ENCODE assay signal across 18 mouse cellular contexts in genomic region chr1:177729043-177730024, GRCm38 (mm10). TPM values are rescaled to one million over a fixed set of nuclear protein-coding genes. Genes with fewer than 3 reads are reported as not detected.
DNase-seq lines count a peak whose midpoint lies in the region; ATAC-seq and TF ChIP-seq lines count a peak whose summit lies in the region.
"Had no signal": no experiment of that assay in that cellular context is flagged by ENCODE, and none has a peak within 500 bp of the region (broad histone marks: within the 10 kb centered on the region; RNA-seq: fewer than 3 reads in every experiment).

TSS of gene 1700016C15Rik (plus strand) at chr1:177729814.

- peak; percentile 63 for ATAC-seq in midbrain, embryonic 11.5 days (ENCODE audit: low FRiP score)
- ATAC-seq in midbrain, postnatal 0 days (ENCODE audit: low FRiP score): no peak
- peak; percentile 32; the same call in 1 of the 2 replicates for ATAC-seq in embryonic facial prominence, embryonic 13.5 days (ENCODE audit: insufficient number of reproducible peaks, insufficient read depth, low FRiP score, low TSS enrichment, low read depth)
- ATAC-seq in stomach, embryonic 16.5 days (ENCODE audit: insufficient read depth, low FRiP score): peak; percentile 79

- WGBS in midbrain, embryonic 11.5 days: 30% methylated on average over 11 of the region's 11 CpGs
- 24% methylated on average over 11 of the region's 11 CpGs for WGBS in midbrain, postnatal 0 days
- 58% methylated on average over 11 of the region's 11 CpGs for WGBS in embryonic facial prominence, embryonic 13.5 days
- 59% methylated on average over 11 of the region's 11 CpGs for WGBS in stomach, embryonic 16.5 days

- H3K4me2 ChIP-seq in midbrain, embryonic 11.5 days: no peak within 1 kb of the TSS
- H3K4me2 ChIP-seq in midbrain, postnatal 0 days (ENCODE audit: low read depth, low read length, poor library complexity, severe bottlenecking): no peak within 1 kb of the TSS
- H3K4me2 ChIP-seq in embryonic facial prominence, embryonic 13.5 days: no peak within 1 kb of the TSS
- 0 out of 2 replicates have a peak within 1 kb of the TSS, but pooled peaks have one; percentile 2 for H3K4me2 ChIP-seq in stomach, embryonic 16.5 days (ENCODE audit: low read depth, low read length)
- H3K4me2 ChIP-seq: heart, embryonic 13.5 days; hindbrain, embryonic 13.5 days; limb, embryonic 15.5 days had no signal

- no peak for TF ChIP-seq CTCF in midbrain, postnatal 0 days (IDR thresholded peaks at IDR 0.05)

- H3K9me3 ChIP-seq in midbrain, embryonic 11.5 days (ENCODE audit: control insufficient read depth, low read length): peaks cover 5% of the 10 kb centered on the region; the same call in 1 of the 2 replicates
- H3K9me3 ChIP-seq in midbrain, postnatal 0 days (ENCODE audit: low read length): no peaks in the 10 kb centered on the region
- no peaks in the 10 kb centered on the region; the same call in 1 of the 2 replicates for H3K9me3 ChIP-seq in embryonic facial prominence, embryonic 13.5 days
- no peaks in the 10 kb centered on the region for H3K9me3 ChIP-seq in stomach, embryonic 16.5 days (replicated peaks; ENCODE audit: control insufficient read depth, low read length)
- H3K9me3 ChIP-seq: limb, embryonic 15.5 days had no signal

- no peaks in the 10 kb centered on the region for H3K36me3 ChIP-seq in midbrain, embryonic 11.5 days (ENCODE audit: control insufficient read depth, insufficient read depth, low read length)
- H3K36me3 ChIP-seq in midbrain, postnatal 0 days (ENCODE audit: insufficient read depth, low read length): no peaks in the 10 kb centered on the region
- H3K36me3 ChIP-seq in embryonic facial prominence, embryonic 13.5 days: no peaks in the 10 kb centered on the region
- no peaks in the 10 kb centered on the region for H3K36me3 ChIP-seq in stomach, embryonic 16.5 days (ENCODE audit: control insufficient read depth, insufficient read depth, low read length)
- H3K36me3 ChIP-seq: heart, embryonic 13.5 days; hindbrain, embryonic 13.5 days; limb, embryonic 15.5 days had no signal

- no peak within 1 kb of the TSS for H3K27ac ChIP-seq in midbrain, embryonic 11.5 days (ENCODE audit: low read depth, low read length)
- no peak within 1 kb of the TSS for H3K27ac ChIP-seq in midbrain, postnatal 0 days (ENCODE audit: low read depth, low read length)
- peak within 1 kb of the TSS; percentile 33; the same call in 1 of the 2 replicates for H3K27ac ChIP-seq in embryonic facial prominence, embryonic 13.5 days
- H3K27ac ChIP-seq in stomach, embryonic 16.5 days (ENCODE audit: low read length): peak within 1 kb of the TSS; percentile 95
- H3K27ac ChIP-seq: heart, embryonic 13.5 days; hindbrain, embryonic 13.5 days; kidney, postnatal 0 days; limb, embryonic 15.5 days had no signal

- DNase-seq in midbrain, embryonic 11.5 days (ENCODE audit: low spot score, missing footprints): peak; percentile 87
- DNase-seq in midbrain, postnatal 0 days (ENCODE audit: low spot score): no peak
- DNase-seq in lung, postnatal 25 days (ENCODE audit: low spot score): peak; percentile 71
- no peak for DNase-seq in right cerebral cortex, postnatal 10 days (ENCODE audit: low spot score in 2 of 2)
- DNase-seq in gastrocnemius, postnatal 25 days: no peak
- no peak for DNase-seq in layer of hippocampus, adult 8-10 months (ENCODE audit: low spot score in 2 of 2)
- DNase-seq: cerebellum, adult 9-10 months; layer of hippocampus, postnatal 36 days; thymus, postnatal 14 days had no signal

- H3K27me3 ChIP-seq in midbrain, embryonic 11.5 days (ENCODE audit: control insufficient read depth, insufficient read depth, low read length): no peaks in the 10 kb centered on the region
- no peaks in the 10 kb centered on the region for H3K27me3 ChIP-seq in midbrain, postnatal 0 days (ENCODE audit: insufficient read depth, low read length)
- no peaks in the 10 kb centered on the region for H3K27me3 ChIP-seq in embryonic facial prominence, embryonic 13.5 days
- no peaks in the 10 kb centered on the region for H3K27me3 ChIP-seq in stomach, embryonic 16.5 days (ENCODE audit: control insufficient read depth, insufficient read depth, low read length)
- H3K27me3 ChIP-seq: heart, embryonic 13.5 days; hindbrain, embryonic 13.5 days; limb, embryonic 15.5 days had no signal

- peaks cover 3% of the 10 kb centered on the region; the same call in 1 of the 2 replicates for H3K4me1 ChIP-seq in midbrain, embryonic 11.5 days (ENCODE audit: control insufficient read depth, insufficient read depth, low read length)
- H3K4me1 ChIP-seq in midbrain, postnatal 0 days (ENCODE audit: insufficient read depth, low read length): no peaks in the 10 kb centered on the region
- 0 out of 2 replicates have a peak, but pooled peaks cover 2% of the 10 kb centered on the region for H3K4me1 ChIP-seq in embryonic facial prominence, embryonic 13.5 days
- no peaks in the 10 kb centered on the region for H3K4me1 ChIP-seq in stomach, embryonic 16.5 days (ENCODE audit: control insufficient read depth, insufficient read depth, low read length)
- H3K4me1 ChIP-seq: hindbrain, embryonic 13.5 days; limb, embryonic 15.5 days had no signal

- no peak within 1 kb of the TSS for H3K4me3 ChIP-seq in midbrain, embryonic 11.5 days (ENCODE audit: low read depth, low read length)
- no peak within 1 kb of the TSS for H3K4me3 ChIP-seq in midbrain, postnatal 0 days (ENCODE audit: low read depth, low read length)
- H3K4me3 ChIP-seq in embryonic facial prominence, embryonic 13.5 days: no peak within 1 kb of the TSS
- H3K4me3 ChIP-seq in stomach, embryonic 16.5 days (replicated peaks; ENCODE audit: low read length): no peak within 1 kb of the TSS
- H3K4me3 ChIP-seq: erythroblast, embryonic 14.5 days; heart, embryonic 13.5 days; hindbrain, embryonic 13.5 days; limb, embryonic 15.5 days had no signal

- no peak within 1 kb of the TSS for H3K9ac ChIP-seq in midbrain, embryonic 11.5 days (ENCODE audit: low read length)
- no peak within 1 kb of the TSS for H3K9ac ChIP-seq in midbrain, postnatal 0 days (replicated peaks; ENCODE audit: low read length, poor library complexity, severe bottlenecking)
- no peak within 1 kb of the TSS for H3K9ac ChIP-seq in embryonic facial prominence, embryonic 13.5 days
- peak within 1 kb of the TSS; percentile 46; the same call in 1 of the 2 replicates for H3K9ac ChIP-seq in stomach, embryonic 16.5 days (ENCODE audit: low read length)
- H3K9ac ChIP-seq: heart, embryonic 13.5 days; hindbrain, embryonic 13.5 days; limb, embryonic 15.5 days had no signal

RNA-seq across cellular contexts. Expression of gene 1700016C15Rik, which starts in this region (rescaled TPM):
- polyA plus RNA-seq in midbrain, embryonic 11.5 days (2014; fragmentation: Nextera tagmentation; extraction: Ambion mirVana): not detected in 2 replicates
- not detected in 2 replicates for total RNA-seq in midbrain, postnatal 0 days (2014; rRNA removed)
- 0.31 TPM in 1 of 2 replicates, not detected in the other for polyA plus RNA-seq in midbrain, postnatal 0 days (2015; fragmentation: Nextera tagmentation; extraction: Ambion mirVana)
- not detected in 2 replicates for polyA plus RNA-seq in embryonic facial prominence, embryonic 13.5 days (2015; fragmentation: Nextera tagmentation; extraction: Ambion mirVana)
- 0.25 and 0.52 TPM in 2 replicates for polyA plus RNA-seq in stomach, embryonic 16.5 days (2015; fragmentation: Nextera tagmentation; extraction: Ambion mirVana)
- total RNA-seq in gastrocnemius, postnatal 25 days (2021): under 1 TPM in 1 of 2 experiments, not detected in 1; 0.48 TPM
- total RNA-seq in layer of hippocampus, adult 8-10 months (2022): not detected
- total RNA-seq: layer of hippocampus, postnatal 36 days; megakaryocyte-erythroid progenitor cell, adult 5-6 weeks had no signal
- polyA plus RNA-seq: erythroblast, embryonic 14.5 days; heart, embryonic 13.5 days; limb, embryonic 15.5 days; neural tube, embryonic 14.5 days had no signal

Comparison
In these comparisons a context has a peak if more than half of its experiments do, and no peak if none do; other contexts are left out.
1. Peak in DNase-seq and ATAC-seq in midbrain, embryonic 11.5 days; RNA of the gene not detected or under 1 TPM.
2. Peak in ATAC-seq and H3K27ac ChIP-seq in embryonic facial prominence, embryonic 13.5 days; RNA of the gene not detected or under 1 TPM.
3. Peak in ATAC-seq, H3K27ac ChIP-seq, H3K9ac ChIP-seq and H3K4me2 ChIP-seq in stomach, embryonic 16.5 days; RNA of the gene not detected or under 1 TPM.